Mouse (Mus musculus) large intestine, adult 2 months (tissue): ENCODE data around the gene Spata20. TPM values are rescaled to one million over a fixed set of nuclear protein-coding genes. Genes with fewer than 3 reads are reported as not detected.

Source experiments
- DNase-seq: peaks from one replicate; pipeline ENCODE4 v3.0.0-alpha.2; 2012; ENCODE audit warnings: low read depth, low spot score
- WGBS: fragments of 180-500 bp; shearing (Covaris S2); methylation state at CpG from one replicate; pipeline ENCODE4 v1.1.7; 2018; 5-methylcytosine and 5-hydroxymethylcytosine counted together
- polyA plus RNA-seq: library from polyadenylated mRNA; depleted of rRNA; stranded (reverse); fragments of >200 nt; gene quantifications from 2 replicates; pipeline ENCODE4 v1.2.3, GENCODE M21; 2012

The Spata20 gene
- polyA plus RNA-seq, 1 experiment, result 0.05 TPM

GRCm38 (mm10) chr11:94483921-94484320, 2.1 kb downstream of the Spata20 start:
- DNase-seq, result no peak
- WGBS, result 75% methylated on average over 14 of the region's 14 CpGs

GRCm38 (mm10) chr11:94483436-94483835, 2.5 kb downstream of the Spata20 start:
- no peak for DNase-seq
- 70% methylated on average over 11 of the region's 11 CpGs for WGBS

GRCm38 (mm10) chr11:94482738-94483137, 3.2 kb downstream of the Spata20 start:
- no peak for DNase-seq
- WGBS, result 92% methylated on average over 11 of the region's 11 CpGs

- WGBS, result 96% methylated on average over 7 of the region's 7 CpGs
- DNase-seq, result no peak
These were observed 4.0 kb downstream of the Spata20 start for GRCm38 (mm10) chr11:94481963-94482362.

- 88% methylated on average over 9 of the region's 9 CpGs for WGBS
These were observed 5.6 kb downstream of the Spata20 start for GRCm38 (mm10) chr11:94480382-94480781.

GRCm38 (mm10) chr11:94477651-94478050, 8.3 kb downstream of the Spata20 start:
- no peak for DNase-seq
- 69% methylated on average over 6 of the region's 6 CpGs for WGBS

More at GRCm38 (mm10) chr11:94480382-94480781, 5.6 kb downstream of the Spata20 start:
- DNase-seq, result no peak

GRCm38 (mm10) chr11:94475722-94476121, 10.3 kb downstream of the Spata20 start:
- 18% methylated on average over 11 of the region's 11 CpGs for WGBS
- DNase-seq, result no peak

- under 1% methylated on average over 11 of the region's 11 CpGs for WGBS
- no peak for DNase-seq
These were observed 11.5 kb downstream of the Spata20 start for GRCm38 (mm10) chr11:94474544-94474910.

- no peak for DNase-seq
- 2% methylated on average over 61 of the region's 71 CpGs for WGBS
These were observed 12.1 kb downstream of the Spata20 start, which contains the start of gene Cacna1g for GRCm38 (mm10) chr11:94473707-94474543. Gene Cacna1g, minus strand, starts transcription at chr11:94474198.

- no peak for DNase-seq
These were observed 12.9 kb downstream of the Spata20 start for GRCm38 (mm10) chr11:94472916-94473706.

GRCm38 (mm10) chr11:94472585-94472915, 13.4 kb downstream of the Spata20 start:
- DNase-seq, result no peak

More at GRCm38 (mm10) chr11:94472916-94473706, 12.9 kb downstream of the Spata20 start:
- 3% methylated on average over 52 of the region's 52 CpGs for WGBS

GRCm38 (mm10) chr11:94471740-94472584, 14.0 kb downstream of the Spata20 start:
- no peak for DNase-seq
- WGBS, result 13% methylated on average over 17 of the region's 17 CpGs

More at GRCm38 (mm10) chr11:94472585-94472915, 13.4 kb downstream of the Spata20 start:
- WGBS, result 3% methylated on average over 15 of the region's 15 CpGs

- WGBS, result 58% methylated on average over 7 of the region's 7 CpGs
- DNase-seq, result no peak
These were observed 15.6 kb downstream of the Spata20 start for GRCm38 (mm10) chr11:94470391-94470790.

GRCm38 (mm10) chr11:94469136-94470064, 16.6 kb downstream of the Spata20 start:
- DNase-seq, result no peak
- WGBS, result 26% methylated on average over 9 of the region's 9 CpGs

- DNase-seq, result no peak
- WGBS, result 47% methylated on average over 4 of the region's 4 CpGs
These were observed 17.4 kb downstream of the Spata20 start for GRCm38 (mm10) chr11:94468582-94469064.

GRCm38 (mm10) chr11:94466333-94466855, 19.6 kb downstream of the Spata20 start:
- no peak for DNase-seq
- WGBS, result 84% methylated on average over 17 of the region's 17 CpGs

GRCm38 (mm10) chr11:94464170-94464569, 21.8 kb downstream of the Spata20 start:
- DNase-seq, result no peak
- 36% methylated on average over 2 of the region's 2 CpGs for WGBS

GRCm38 (mm10) chr11:94461856-94462255, 24.1 kb downstream of the Spata20 start:
- DNase-seq, result no peak
- 82% methylated on average over 11 of the region's 11 CpGs for WGBS
